Mouse (Mus musculus) CH12.LX (cell line): ENCODE results near the gene Meis2. TPM values are rescaled to one million over a fixed set of nuclear protein-coding genes. Genes with fewer than 3 reads are reported as not detected.

Experiments used
- DNase-seq: peaks from one replicate; pipeline ENCODE4 v3.0.0-alpha.2; 2013; ENCODE audit errors: extremely low read depth
- H3K27ac ChIP-seq: 2 replicates; pipeline ENCODE4 v1.5.1; 2012; ENCODE audit warnings: low read depth, mild to moderate bottlenecking, control low read depth, moderate library complexity; ENCODE audit not compliant: insufficient read depth
- H3K27me3 ChIP-seq: replicated peaks from 2 replicates; pipeline ENCODE3; 2012; ENCODE audit warnings: inconsistent platforms
- H3K36me3 ChIP-seq, 2 experiments: replicated peaks in 1 of 2; 2 replicates each; pipeline versions ENCODE3 to v1.6.1; 2012; ENCODE audit warnings: inconsistent platforms in 1 of 2, low read length in 1 of 2, mild to moderate bottlenecking in 1 of 2, mixed read lengths in 1 of 2, moderate library complexity in 1 of 2; ENCODE audit not compliant: control insufficient read depth in 1 of 2, insufficient read depth in 1 of 2
- H3K4me1 ChIP-seq, 2 experiments: 2 replicates each; pipeline ENCODE4 v1.6.1; 2012; ENCODE audit warnings: inconsistent platforms in 1 of 2, moderate library complexity in 1 of 2; ENCODE audit not compliant: insufficient read depth in 2 of 2, control insufficient read depth in 1 of 2
- H3K4me2 ChIP-seq: 2 replicates; pipeline ENCODE4 v1.6.1; 2012; ENCODE audit warnings: low read depth, mild to moderate bottlenecking, control low read depth; ENCODE audit not compliant: poor library complexity, insufficient read depth, severe bottlenecking
- H3K4me3 ChIP-seq, 3 experiments: fragments of 150-350 bp in 1 of 3; sonication (generic) in 1 of 3; replicated peaks in 1 of 3; 2 replicates each; pipeline versions ENCODE3 to v1.5.1; 2011 to 2012; ENCODE audit warnings: low read depth in 2 of 3, low read length in 2 of 3, mild to moderate bottlenecking in 2 of 3, moderate library complexity in 2 of 3, control low read depth in 1 of 3, improper control_type of control experiment in 1 of 3, inconsistent platforms in 1 of 3, mixed read lengths in 1 of 3; ENCODE audit not compliant: poor library complexity in 1 of 3
- H3K79me2 ChIP-seq: replicated peaks from 2 replicates; pipeline ENCODE4 v1.6.1; 2012; ENCODE audit warnings: mild to moderate bottlenecking, moderate library complexity; ENCODE audit not compliant: control insufficient read depth, poor library complexity, insufficient read depth, severe bottlenecking; ENCODE audit errors: extremely low read depth
- H3K9ac ChIP-seq: 2 replicates; pipeline ENCODE4 v1.6.1; 2012; ENCODE audit warnings: low read depth, mild to moderate bottlenecking, control low read depth, moderate library complexity; ENCODE audit not compliant: insufficient read depth
- H3K9me3 ChIP-seq: replicated peaks from 2 replicates; pipeline ENCODE3; 2012; ENCODE audit warnings: low read length, inconsistent platforms, mixed read lengths
- BHLHE40 ChIP-seq: IDR thresholded peaks from 2 replicates; pipeline ENCODE4 v1.6.1; 2011; ENCODE audit warnings: mild to moderate bottlenecking, low read depth, low read length, improper control_type of control experiment
- CHD1 ChIP-seq: IDR thresholded peaks from 2 replicates; pipeline ENCODE4 v1.6.1; 2012; ENCODE audit warnings: low read depth, low read length, improper control_type of control experiment, inconsistent platforms
- CTCF ChIP-seq, 2 experiments: IDR thresholded peaks in 1 of 2; conservative IDR thresholded peaks in 1 of 2; 2 replicates each; pipeline ENCODE4 v1.5.1; 2011 to 2012; ENCODE audit warnings: low read depth in 2 of 2, low read length in 2 of 2, improper control_type of control experiment in 1 of 2, inconsistent platforms in 1 of 2, mild to moderate bottlenecking in 1 of 2, moderate library complexity in 1 of 2
- E2F4 ChIP-seq: IDR thresholded peaks from 2 replicates; pipeline ENCODE4 v1.6.1; 2011; ENCODE audit warnings: low read depth, low read length, improper control_type of control experiment; ENCODE audit not compliant: insufficient replicate concordance
- ELF1 ChIP-seq: IDR thresholded peaks from 2 replicates; pipeline ENCODE4 v1.6.1; 2014; ENCODE audit warnings: low read depth, mild to moderate bottlenecking, inconsistent platforms, low read length, improper control_type of control experiment
- EP300 ChIP-seq: IDR thresholded peaks from 2 replicates; pipeline ENCODE4 v1.6.1; 2011; ENCODE audit warnings: low read length, improper control_type of control experiment
- ETS1 ChIP-seq: conservative IDR thresholded peaks from 2 replicates; pipeline ENCODE4 v1.6.1; 2012; ENCODE audit warnings: low read depth, mild to moderate bottlenecking, inconsistent platforms, low read length, improper control_type of control experiment, moderate library complexity
- GABPA ChIP-seq: IDR thresholded peaks from 2 replicates; pipeline ENCODE4 v1.6.1; 2012; ENCODE audit warnings: low read depth, low read length, improper control_type of control experiment, inconsistent platforms; ENCODE audit not compliant: insufficient replicate concordance
- HCFC1 ChIP-seq: IDR thresholded peaks from 2 replicates; pipeline ENCODE4 v1.6.1; 2012; ENCODE audit warnings: low read depth, mild to moderate bottlenecking, inconsistent platforms, low read length, improper control_type of control experiment
- JUN ChIP-seq: IDR thresholded peaks from 2 replicates; pipeline ENCODE4 v1.6.1; 2011; ENCODE audit warnings: low read depth, mild to moderate bottlenecking, low read length, improper control_type of control experiment, moderate library complexity; ENCODE audit not compliant: insufficient read depth
- KAT2A ChIP-seq: IDR thresholded peaks from 2 replicates; pipeline ENCODE4 v1.6.1; 2012; ENCODE audit warnings: low read length, improper control_type of control experiment, inconsistent platforms; ENCODE audit not compliant: insufficient replicate concordance
- MAFK ChIP-seq: IDR thresholded peaks from 2 replicates; pipeline ENCODE4 v1.6.1; 2011; ENCODE audit warnings: low read length, improper control_type of control experiment; ENCODE audit not compliant: insufficient replicate concordance
- MAX ChIP-seq: IDR thresholded peaks from 2 replicates; pipeline ENCODE4 v1.6.1; 2011; ENCODE audit warnings: low read length, improper control_type of control experiment
- MAZ ChIP-seq: IDR thresholded peaks from 2 replicates; pipeline ENCODE4 v1.6.1; 2012; ENCODE audit warnings: low read depth, mild to moderate bottlenecking, inconsistent platforms, low read length, improper control_type of control experiment, moderate library complexity
- MEF2A ChIP-seq: IDR thresholded peaks from 2 replicates; pipeline ENCODE4 v1.6.1; 2014; ENCODE audit warnings: low read depth, mild to moderate bottlenecking, inconsistent platforms, low read length, improper control_type of control experiment, borderline replicate concordance
- NELFE ChIP-seq: IDR thresholded peaks from 2 replicates; pipeline ENCODE4 v1.6.1; 2011; ENCODE audit warnings: low read depth, low read length, improper control_type of control experiment
- RAD21 ChIP-seq: IDR thresholded peaks from 2 replicates; pipeline ENCODE4 v1.6.1; 2011; ENCODE audit warnings: low read depth, mild to moderate bottlenecking, low read length, improper control_type of control experiment, moderate library complexity
- RCOR1 ChIP-seq: conservative IDR thresholded peaks from 2 replicates; pipeline ENCODE4 v1.6.1; 2012; ENCODE audit warnings: low read depth, mild to moderate bottlenecking, inconsistent platforms, low read length, improper control_type of control experiment
- SIN3A ChIP-seq: IDR thresholded peaks from 2 replicates; pipeline ENCODE4 v1.6.1; 2012; ENCODE audit warnings: low read length, improper control_type of control experiment, inconsistent platforms
- TBP ChIP-seq: conservative IDR thresholded peaks from 2 replicates; pipeline ENCODE4 v1.6.1; 2011; ENCODE audit warnings: low read depth, low read length, improper control_type of control experiment
- UBTF ChIP-seq: IDR thresholded peaks from 2 replicates; pipeline ENCODE4 v1.6.1; 2012; ENCODE audit warnings: low read depth, mild to moderate bottlenecking, inconsistent platforms, low read length, improper control_type of control experiment, moderate library complexity
- USF1 ChIP-seq: IDR thresholded peaks from 2 replicates; pipeline ENCODE4 v1.6.1; 2014; ENCODE audit warnings: low read depth, mild to moderate bottlenecking, inconsistent platforms, low read length, improper control_type of control experiment
- USF2 ChIP-seq: conservative IDR thresholded peaks from 2 replicates; pipeline ENCODE4 v1.6.1; 2011; ENCODE audit warnings: low read depth, low read length, improper control_type of control experiment
- ZKSCAN1 ChIP-seq: IDR thresholded peaks from 2 replicates; pipeline ENCODE4 v1.6.1; 2012; ENCODE audit warnings: low read depth, inconsistent platforms, low read length, improper control_type of control experiment, borderline replicate concordance
- dilution Hi-C: fragments of 300-500 bp; cut with MboI; formaldehyde crosslinking; loops from 2 replicates; pipeline ENCODE4 v1.14.3; 2020; ENCODE audit warnings: low sequenced_read_pairs; ENCODE audit not compliant: extremely low pct_unique_long_range_greater_than_20kb, extremely low pct_ligation_motif_present
- in situ Hi-C: fragments of 300-500 bp; cut with MboI; formaldehyde crosslinking; loops from 3 replicates; pipeline ENCODE4 v1.14.3; 2019; ENCODE audit warnings: low sequenced_read_pairs, low pct_ligation_motif_present, low pct_unique_long_range_greater_than_20kb, mixed read lengths
- polyA plus RNA-seq: library from polyadenylated mRNA; unstranded; fragments of >175 nt; gene quantifications from 2 replicates; pipeline ENCODE4 v1.2.1, GENCODE M21; 2012; ENCODE audit warnings: low read depth; ENCODE audit not compliant: insufficient read length
- total RNA-seq, 2 experiments: library from RNA; depleted of rRNA; stranded (reverse); fragments of 300-350 nt in 1 of 2; fragments of >200 nt in 1 of 2; gene quantifications; 2 replicates each; pipeline ENCODE4 v1.2.3; 2012 to 2014

Meis2 gene
- total and polyA plus RNA-seq, 3 experiments, result not detected

- Histone ChIP-seq H3K4me2 (no peak overlapping the region), H3K9me3 (no peaks in the 10 kb centered on the region), H3K27me3 (no peaks in the 10 kb centered on the region), H3K9ac (no peak overlapping the region), H3K4me1 (no peaks in the 10 kb centered on the region), H3K79me2 (no peaks in the 10 kb centered on the region), H3K4me3 (no peak overlapping the region), H3K27ac (no peak overlapping the region), H3K36me3 (no peaks in the 10 kb centered on the region)
- no peak for DNase-seq
- dilution Hi-C loops (no loop called here), in situ Hi-C loops (no loop called here)
- no peak for TF ChIP-seq BHLHE40
- TF ChIP-seq MAFK, result no peak
- no peak for TF ChIP-seq RAD21
- TF ChIP-seq UBTF, result no peak
- no peak for TF ChIP-seq TBP
- TF ChIP-seq MEF2A, result no peak
Measured at GRCm38 (mm10) chr2:115854007-115854827, 211.4 kb downstream of the Meis2 start.

- dilution Hi-C loops (no loop called here), in situ Hi-C loops (no loop called here)
- no peaks in the 10 kb centered on the region for H3K27me3 ChIP-seq
Measured at GRCm38 (mm10) chr2:115853221-115853620, 212.4 kb downstream of the Meis2 start.

GRCm38 (mm10) chr2:115852615-115853014 is 213.0 kb downstream of the Meis2 start:
- dilution Hi-C loops (no loop called here), in situ Hi-C loops (no loop called here)
- no peaks in the 10 kb centered on the region for H3K79me2 ChIP-seq
- H3K9ac ChIP-seq, result no peak overlapping the region
- H3K36me3 ChIP-seq, result no peaks in the 10 kb centered on the region
- no peaks in the 10 kb centered on the region for H3K27me3 ChIP-seq
- H3K9me3 ChIP-seq, result no peaks in the 10 kb centered on the region
- H3K4me1 ChIP-seq, result no peaks in the 10 kb centered on the region
- no peak for TF ChIP-seq ETS1
- no peak for TF ChIP-seq KAT2A
- no peak for TF ChIP-seq GABPA
- TF ChIP-seq ELF1, result no peak
- no peak for TF ChIP-seq CTCF (conservative IDR thresholded peaks at IDR 0.05 in 1 of 2, IDR thresholded peaks at IDR 0.05 in 1 of 2; ENCODE audit: low read depth in 2 of 2, low read length in 2 of 2)
- no peak for TF ChIP-seq USF2
- TF ChIP-seq USF1, result no peak
- TF ChIP-seq ZKSCAN1, result no peak
- no peak for TF ChIP-seq HCFC1
- no peak for TF ChIP-seq RCOR1
- no peak for TF ChIP-seq TBP
- no peak for TF ChIP-seq MAFK
- TF ChIP-seq JUN, result no peak
- TF ChIP-seq RAD21, result no peak
- no peak for TF ChIP-seq CHD1
- no peak for TF ChIP-seq E2F4
- no peak overlapping the region for H3K27ac ChIP-seq
- DNase-seq, result no peak
- no peak overlapping the region for H3K4me3 ChIP-seq
- H3K4me2 ChIP-seq, result no peak overlapping the region

More at GRCm38 (mm10) chr2:115853221-115853620, 212.4 kb downstream of the Meis2 start:
- no peak overlapping the region for H3K9ac ChIP-seq
- no peak for DNase-seq
- H3K4me2 ChIP-seq, result no peak overlapping the region
- H3K4me1 ChIP-seq, result no peaks in the 10 kb centered on the region
- no peaks in the 10 kb centered on the region for H3K36me3 ChIP-seq
- no peaks in the 10 kb centered on the region for H3K9me3 ChIP-seq
- no peak for TF ChIP-seq KAT2A
- TF ChIP-seq MAZ, result no peak
- no peak for TF ChIP-seq EP300
- TF ChIP-seq USF2, result no peak
- no peak for TF ChIP-seq SIN3A
- no peak for TF ChIP-seq NELFE
- no peak for TF ChIP-seq MAFK
- no peak for TF ChIP-seq MAX
- TF ChIP-seq CHD1, result no peak
- no peak for TF ChIP-seq BHLHE40
- TF ChIP-seq, all 38 proteins: peak for 0
- no peaks in the 10 kb centered on the region for H3K79me2 ChIP-seq
- H3K4me3 ChIP-seq, result no peak overlapping the region
- no peak overlapping the region for H3K27ac ChIP-seq
